Mouse (Mus musculus): Measurements from ENCODE around the gene Colgalt1. TPM values are rescaled to one million over a fixed set of nuclear protein-coding genes. Genes with fewer than 3 reads are reported as not detected.

Colgalt1 gene
- polyA plus RNA-seq (2012; rRNA removed), result 65.9 and 99.7 TPM in 2 replicates

GRCm38 (mm10) chr8:71610822-71611651 is at the start of gene Colgalt1:
TSS of gene Colgalt1 (plus strand) at chr8:71610998.

GRCm38 (mm10) chr8:71566501-71566900 is 44.3 kb upstream of the Colgalt1 start, which contains the start of gene Nxnl1:
TSS of gene Nxnl1 (minus strand) at chr8:71566601.

GRCm38 (mm10) chr8:71568387-71568937 is 42.3 kb upstream of the Colgalt1 start, which contains the start of gene Slc27a1:
TSS of gene Slc27a1 (plus strand) at chr8:71568882.

GRCm38 (mm10) chr8:71591471-71592373 is 19.1 kb upstream of the Colgalt1 start, which contains the start of gene Pgls:
TSS of gene Pgls (plus strand) at chr8:71592176.

GRCm38 (mm10) chr8:71597451-71597850 is 13.3 kb upstream of the Colgalt1 start, which contains the start of gene Fam129c:
TSS of gene Fam129c (plus strand) at chr8:71597648.

GRCm38 (mm10) chr8:71671549-71671965 is 60.8 kb downstream of the Colgalt1 start, which contains the start of gene Unc13a:
TSS of gene Unc13a (minus strand) at chr8:71671757.

Other genes starting within 250 kb of the Colgalt1 start
- 132 and 143 TPM in 2 replicates for gene Use1, start 244.2 kb upstream of the Colgalt1 start, polyA plus RNA-seq (2012; rRNA removed)
- gene Ocel1, start 239.7 kb upstream of the Colgalt1 start, polyA plus RNA-seq (2012; rRNA removed), result 1.9 and 2.5 TPM in 2 replicates
- gene Nr2f6, start 229.0 kb upstream of the Colgalt1 start, polyA plus RNA-seq (2012; rRNA removed), result 71.4 and 73.9 TPM in 2 replicates
- 7.8 and 7.9 TPM in 2 replicates for gene Ushbp1, start 215.2 kb upstream of the Colgalt1 start, polyA plus RNA-seq (2012; rRNA removed)
- gene Babam1, start 214.1 kb upstream of the Colgalt1 start, polyA plus RNA-seq (2012; rRNA removed), result 128 and 175 TPM in 2 replicates
- gene Ankle1, start 205.0 kb upstream of the Colgalt1 start, polyA plus RNA-seq (2012; rRNA removed), result 46.1 and 53.5 TPM in 2 replicates
- 63.1 and 67.7 TPM in 2 replicates for gene Abhd8, start 147.3 kb upstream of the Colgalt1 start, polyA plus RNA-seq (2012; rRNA removed)
- 82.2 and 83.9 TPM in 2 replicates for gene Mrpl34, start 146.0 kb upstream of the Colgalt1 start, polyA plus RNA-seq (2012; rRNA removed)
- 70.7 and 98.5 TPM in 2 replicates for gene Dda1, start 141.8 kb upstream of the Colgalt1 start, polyA plus RNA-seq (2012; rRNA removed)
- 64.5 and 107 TPM in 2 replicates for gene Ano8, start 125.0 kb upstream of the Colgalt1 start, polyA plus RNA-seq (2012; rRNA removed)
- gene Gtpbp3, start 122.9 kb upstream of the Colgalt1 start, polyA plus RNA-seq (2012; rRNA removed), result 30.7 and 37.4 TPM in 2 replicates
- 29.5 and 39.7 TPM in 2 replicates for gene Plvap, start 99.2 kb upstream of the Colgalt1 start, polyA plus RNA-seq (2012; rRNA removed)
- gene Ccdc194, start 85.3 kb upstream of the Colgalt1 start, polyA plus RNA-seq (2012; rRNA removed), result 0.48 and 0.52 TPM in 2 replicates
- 15.8 and 19.0 TPM in 2 replicates for gene Bst2, start 73.5 kb upstream of the Colgalt1 start, polyA plus RNA-seq (2012; rRNA removed)
- gene Mvb12a, start 68.1 kb upstream of the Colgalt1 start, polyA plus RNA-seq (2012; rRNA removed), result 62.6 and 71.2 TPM in 2 replicates
- 0.22 and 0.23 TPM in 2 replicates for gene Tmem221, start 52.1 kb upstream of the Colgalt1 start, polyA plus RNA-seq (2012; rRNA removed)
- not detected in 2 replicates for gene Nxnl1, start 44.4 kb upstream of the Colgalt1 start, polyA plus RNA-seq (2012; rRNA removed)
- 50.4 and 64.7 TPM in 2 replicates for gene Slc27a1, start 42.1 kb upstream of the Colgalt1 start, polyA plus RNA-seq (2012; rRNA removed)
- 126 and 164 TPM in 2 replicates for gene Pgls, start 18.8 kb upstream of the Colgalt1 start, polyA plus RNA-seq (2012; rRNA removed)
- 6.1 and 12.4 TPM in 2 replicates for gene Fam129c, start 13.3 kb upstream of the Colgalt1 start, polyA plus RNA-seq (2012; rRNA removed)
- gene Unc13a, start 60.8 kb downstream of the Colgalt1 start, polyA plus RNA-seq (2012; rRNA removed), result 15.4 and 19.3 TPM in 2 replicates
- 3.5 TPM in 2 replicates for gene Jak3, start 65.3 kb downstream of the Colgalt1 start, polyA plus RNA-seq (2012; rRNA removed)
- gene Insl3, start 78.2 kb downstream of the Colgalt1 start, polyA plus RNA-seq (2012; rRNA removed), result 0.57 and 1.1 TPM in 2 replicates
- 0.40 and 0.66 TPM in 2 replicates for gene B3gnt3, start 90.8 kb downstream of the Colgalt1 start, polyA plus RNA-seq (2012; rRNA removed)
- 30.0 and 40.4 TPM in 2 replicates for gene Fcho1, start 114.7 kb downstream of the Colgalt1 start, polyA plus RNA-seq (2012; rRNA removed)